Mouse (Mus musculus) limb, embryonic 13.5 days (tissue): ENCODE data around the gene Abtb2. TPM values are rescaled to one million over a fixed set of nuclear protein-coding genes. Genes with fewer than 3 reads are reported as not detected.
"Not testable (repeated sequence)": the region's sequence is repeated elsewhere in the genome, so short reads cannot be mapped to it uniquely, and the experiment has no call there.

Experiments
- ATAC-seq: fragments of 200-750 bp; cut with Nextera tagmentation; 2 replicates; pipeline ENCODE4 v1.8.0; 2017; ENCODE audit warnings: low read depth, moderate number of reproducible peaks, moderate TSS enrichment; ENCODE audit not compliant: low FRiP score
- H3K27ac ChIP-seq: fragments of 300-500 bp; sonication (generic); 2 replicates; pipeline ENCODE4 v1.5.1; 2015; ENCODE audit warnings: inconsistent platforms, mild to moderate bottlenecking, moderate library complexity
- H3K27me3 ChIP-seq: fragments of 300-500 bp; sonication (generic); 2 replicates; pipeline ENCODE4 v1.6.1; 2015; ENCODE audit warnings: mild to moderate bottlenecking, inconsistent platforms
- H3K36me3 ChIP-seq: fragments of 300-500 bp; sonication (generic); 2 replicates; pipeline ENCODE4 v1.6.1; 2015; ENCODE audit warnings: inconsistent platforms, mild to moderate bottlenecking, moderate library complexity
- H3K4me1 ChIP-seq: fragments of 300-500 bp; sonication (generic); 2 replicates; pipeline ENCODE4 v1.6.1; 2015; ENCODE audit warnings: inconsistent platforms
- H3K4me2 ChIP-seq: fragments of 300-500 bp; sonication (generic); replicated peaks from 2 replicates; pipeline ENCODE4 v1.6.1; 2015; ENCODE audit warnings: inconsistent platforms, mild to moderate bottlenecking, moderate library complexity
- H3K4me3 ChIP-seq: fragments of 300-500 bp; sonication (generic); 2 replicates; pipeline ENCODE4 v1.5.1; 2015; ENCODE audit warnings: moderate library complexity, mild to moderate bottlenecking, inconsistent platforms
- H3K9ac ChIP-seq: fragments of 300-500 bp; sonication (generic); 2 replicates; pipeline ENCODE4 v1.6.1; 2015; ENCODE audit warnings: mild to moderate bottlenecking, inconsistent platforms
- H3K9me3 ChIP-seq: fragments of 300-500 bp; sonication (generic); 2 replicates; pipeline ENCODE4 v1.6.1; 2016; ENCODE audit warnings: inconsistent platforms
- WGBS: fragments of 180-500 bp; shearing (Covaris S2); methylation state at CpG from one replicate; pipeline ENCODE4 v1.1.7; 2015; 5-methylcytosine and 5-hydroxymethylcytosine counted together
- polyA plus RNA-seq: library from polyadenylated mRNA; unstranded; fragments of >200 nt; fragmentation: Nextera tagmentation; extraction: Ambion mirVana; gene quantifications from 2 replicates; pipeline ENCODE4 v1.2.1, GENCODE M21; 2015

Gene Abtb2
- polyA plus RNA-seq: 17.6 and 20.5 TPM in 2 replicates

DNA sequence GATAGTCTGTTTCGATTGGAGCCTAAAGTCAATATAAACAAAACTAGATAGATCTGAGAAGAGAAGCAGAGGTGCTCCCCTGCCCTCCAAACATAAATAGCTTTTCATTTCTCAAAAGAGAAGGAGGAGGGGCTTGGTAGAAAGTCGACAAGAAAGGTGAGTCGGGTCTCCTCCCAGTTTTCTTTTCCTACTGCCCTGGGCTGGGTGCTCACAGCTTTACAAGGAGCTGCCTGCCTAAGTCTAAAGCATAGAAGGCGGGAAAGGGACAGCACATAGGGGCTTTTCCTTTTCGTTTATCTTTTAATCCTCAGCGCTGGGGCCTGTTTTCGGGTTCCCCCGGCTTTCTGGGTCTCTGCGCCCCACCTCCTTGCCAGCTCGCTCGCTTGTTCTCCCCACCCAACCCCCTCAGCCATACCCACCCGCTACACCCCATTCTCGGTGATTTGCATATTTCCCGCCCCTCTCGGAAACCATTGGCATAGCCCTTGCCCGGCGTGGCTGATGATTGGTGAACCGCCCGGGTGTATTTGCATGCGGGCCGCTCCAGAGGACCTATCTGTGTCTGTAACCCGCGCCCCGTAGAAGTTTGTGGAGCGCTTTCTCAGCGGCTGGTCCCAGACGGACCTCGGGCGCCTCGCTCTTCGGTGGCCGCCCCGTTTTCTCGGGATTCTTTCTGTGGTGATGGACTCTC, at the start of gene Abtb2:
Abtb2 (plus strand) TSS at position 579 of the 691 bp plus-strand sequence.
- Histone ChIP-seq H3K4me2 (peak within 1 kb of the TSS; percentile 92), H3K27ac (peak within 1 kb of the TSS; percentile 92), H3K4me3 (peak within 1 kb of the TSS; percentile 88), H3K9ac (peak within 1 kb of the TSS; percentile 88), H3K4me1 (peaks cover 48% of the 10 kb centered on the region), H3K27me3 (peaks cover 20% of the 10 kb centered on the region), H3K36me3 (no peaks in the 10 kb centered on the region), H3K9me3 (no peaks in the 10 kb centered on the region)
- WGBS: under 1% methylated on average over 34 of the region's 34 CpGs
- peak; percentile 95 for ATAC-seq

DNA sequence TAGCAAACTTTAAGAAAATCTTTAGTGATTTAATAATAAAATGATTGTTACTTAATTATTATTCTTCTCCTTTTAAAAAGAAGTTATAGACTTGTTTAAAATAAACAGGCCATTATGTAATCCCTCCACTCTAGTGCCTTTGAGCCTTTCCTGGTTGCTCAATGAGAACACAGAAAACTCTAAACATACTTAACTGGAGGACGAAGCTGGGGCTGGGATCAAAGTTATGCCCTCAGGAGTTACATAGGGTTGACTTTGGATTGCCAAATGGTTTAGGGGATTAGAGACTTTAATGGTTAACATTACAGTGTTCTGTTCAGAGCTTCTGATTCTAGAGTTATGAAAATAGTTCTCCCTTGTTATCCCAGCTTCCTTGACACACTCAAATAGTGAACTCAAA, 49.6 kb upstream of the Abtb2 start:
- WGBS: 43% methylated on average over 1 of the region's 1 CpGs
- Histone ChIP-seq H3K4me1 (no peaks in the 10 kb centered on the region), H3K27me3 (no peaks in the 10 kb centered on the region), H3K36me3 (no peaks in the 10 kb centered on the region), H3K27ac (no peak overlapping the region), H3K9ac (no peak overlapping the region), H3K4me3 (no peak overlapping the region), H3K9me3 (no peaks in the 10 kb centered on the region), H3K4me2 (no peak overlapping the region)
- no peak for ATAC-seq

DNA sequence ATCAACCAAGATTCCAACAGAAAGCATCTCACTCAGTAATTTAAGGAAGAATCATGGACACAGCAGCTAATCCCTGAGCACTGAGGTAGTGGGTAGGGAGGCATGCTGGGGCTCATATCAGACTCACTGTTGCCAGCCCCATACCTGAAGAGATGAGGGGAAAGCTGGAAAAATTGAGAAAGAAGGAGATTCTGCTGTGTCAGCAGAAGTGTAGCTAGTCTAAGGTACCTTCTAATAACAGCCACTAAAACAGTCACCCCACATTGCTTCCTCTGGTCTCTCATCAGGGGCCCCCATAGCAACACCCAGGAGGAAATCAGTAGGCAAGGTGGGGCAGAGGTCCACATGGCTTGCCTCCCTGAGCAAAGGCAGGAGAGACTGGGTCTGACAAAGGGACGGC, 40.5 kb upstream of the Abtb2 start:
- H3K4me3 ChIP-seq: no peak overlapping the region
- no peaks in the 10 kb centered on the region for H3K36me3 ChIP-seq
- no peak overlapping the region for H3K4me2 ChIP-seq
- no peaks in the 10 kb centered on the region for H3K9me3 ChIP-seq
- H3K27ac ChIP-seq: no peak overlapping the region
- 76% methylated on average over 1 of the region's 1 CpGs for WGBS
- no peaks in the 10 kb centered on the region for H3K4me1 ChIP-seq
- H3K27me3 ChIP-seq: no peaks in the 10 kb centered on the region
- ATAC-seq: no peak
- no peak overlapping the region for H3K9ac ChIP-seq

DNA sequence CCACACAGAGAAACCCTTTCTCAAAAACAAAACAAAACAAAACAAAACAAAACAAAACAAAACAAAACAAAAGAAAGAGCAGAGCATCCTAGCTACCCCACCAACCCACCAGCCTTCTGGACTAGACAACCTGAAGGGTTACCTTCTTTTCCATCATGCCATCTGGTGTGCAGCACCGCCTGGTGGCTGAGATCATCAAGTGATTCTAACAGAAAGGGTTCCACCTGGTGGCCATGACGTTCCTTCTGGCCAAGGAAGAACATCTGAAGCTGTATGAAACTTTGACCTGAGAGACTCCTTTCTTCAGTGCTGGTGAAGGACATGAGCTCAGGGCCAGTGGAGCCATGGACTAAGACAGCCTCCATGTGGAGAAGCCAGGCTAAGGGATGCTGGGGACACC, 19.0 kb upstream of the Abtb2 start:
- no peaks in the 10 kb centered on the region for H3K36me3 ChIP-seq
- no peaks in the 10 kb centered on the region for H3K27me3 ChIP-seq
- no peak overlapping the region for H3K27ac ChIP-seq
- no peak overlapping the region for H3K9ac ChIP-seq
- H3K4me1 ChIP-seq: no peaks in the 10 kb centered on the region
- H3K4me3 ChIP-seq: no peak overlapping the region
- WGBS: 9% methylated on average over 2 of the region's 2 CpGs
- no peak for ATAC-seq
- no peak overlapping the region for H3K4me2 ChIP-seq
- H3K9me3 ChIP-seq: no peaks in the 10 kb centered on the region

DNA sequence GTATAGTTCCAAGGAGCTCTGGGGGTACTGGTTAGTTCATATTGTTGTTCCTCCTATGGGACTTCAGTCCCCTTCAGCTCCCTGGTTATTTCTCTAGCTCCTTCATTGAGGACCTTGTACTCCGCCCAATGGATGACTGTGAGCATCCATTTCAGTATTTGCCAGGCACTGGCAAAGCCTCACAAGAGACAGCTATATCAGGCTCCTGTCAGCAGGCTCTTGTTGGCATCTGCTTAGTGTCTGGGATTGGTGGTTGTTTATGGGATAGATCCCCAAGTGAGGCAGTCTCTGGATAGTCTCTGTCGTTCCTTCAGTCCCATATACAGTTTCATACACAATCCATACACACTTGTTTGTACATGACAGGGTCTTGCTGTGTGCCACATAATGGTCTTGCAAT, 15.8 kb upstream of the Abtb2 start:
- H3K27ac ChIP-seq, H3K27me3 ChIP-seq, H3K9me3 ChIP-seq, H3K4me3 ChIP-seq, H3K4me1 ChIP-seq, ATAC-seq, H3K4me2 ChIP-seq, H3K36me3 ChIP-seq, H3K9ac ChIP-seq: not testable (repeated sequence)
- WGBS: 68% methylated on average over 2 of the region's 2 CpGs

DNA sequence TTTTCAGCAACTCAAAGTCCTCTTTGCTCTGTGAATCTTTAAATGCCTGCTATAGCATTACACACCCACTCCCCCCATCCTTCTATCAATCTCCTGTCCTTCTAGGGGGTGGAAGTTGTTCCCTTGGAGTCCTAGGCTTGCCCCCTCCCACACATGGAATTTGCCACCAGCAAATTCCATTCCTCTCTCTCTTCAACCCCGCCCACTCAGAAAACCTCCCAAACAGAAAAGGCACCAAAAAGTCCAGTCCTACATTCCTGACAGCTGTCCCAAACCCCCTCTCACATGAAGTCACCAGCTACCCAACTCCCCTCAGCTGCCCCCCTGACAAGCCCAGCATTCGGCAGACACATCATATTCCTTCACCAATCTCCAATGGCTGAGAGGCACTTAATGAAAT, 12.1 kb upstream of the Abtb2 start:
- Histone ChIP-seq H3K36me3 (no peaks in the 10 kb centered on the region), H3K4me2 (no peak overlapping the region), H3K4me1 (no peaks in the 10 kb centered on the region), H3K27me3 (no peaks in the 10 kb centered on the region), H3K27ac (no peak overlapping the region), H3K4me3 (no peak overlapping the region), H3K9ac (no peak overlapping the region), H3K9me3 (no peaks in the 10 kb centered on the region)
- 55% methylated on average over 2 of the region's 2 CpGs for whole genome bisulfite sequencing
- no peak for ATAC-seq

DNA sequence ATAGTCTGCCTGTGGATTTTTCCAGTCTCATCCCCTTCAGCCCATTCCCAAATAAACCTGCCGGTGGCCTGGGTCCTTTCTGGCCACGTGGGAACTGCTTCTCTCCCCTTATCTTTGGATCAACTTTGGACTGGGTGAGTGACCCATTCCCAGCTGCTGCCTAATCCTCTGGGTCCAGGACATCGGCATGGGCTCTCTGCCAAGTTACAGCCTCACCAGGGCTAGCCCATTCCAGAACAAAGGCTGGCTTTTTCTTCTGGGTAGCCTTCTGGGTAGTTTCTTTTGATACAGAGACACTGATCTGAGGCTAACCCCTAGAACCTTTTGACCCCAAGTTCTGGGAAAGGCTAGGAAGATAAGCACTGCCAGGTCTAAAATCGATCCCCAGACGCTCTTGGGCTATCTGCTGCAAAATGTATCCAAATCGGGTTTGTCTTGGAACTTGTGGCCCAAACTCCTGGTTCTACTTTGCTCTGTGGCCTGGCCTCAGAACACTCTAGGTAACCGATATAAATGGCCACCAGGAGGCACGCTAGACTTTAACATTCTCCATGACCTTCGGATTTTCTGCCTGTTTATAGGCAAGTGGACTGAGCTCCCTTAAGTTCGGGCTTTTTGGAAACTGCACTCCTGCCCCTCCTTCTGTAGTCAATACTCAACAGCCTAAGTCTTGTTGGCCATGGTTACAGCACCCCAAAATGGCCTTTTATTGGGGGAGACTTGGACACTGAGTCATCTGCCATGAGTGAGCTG, 9.8 kb upstream of the Abtb2 start:
- Histone ChIP-seq H3K9me3 (no peaks in the 10 kb centered on the region), H3K27ac (no peak overlapping the region), H3K36me3 (no peaks in the 10 kb centered on the region), H3K4me2 (no peak overlapping the region), H3K9ac (no peak overlapping the region), H3K4me1 (no peaks in the 10 kb centered on the region), H3K4me3 (no peak overlapping the region), H3K27me3 (no peaks in the 10 kb centered on the region)
- no peak for ATAC-seq
- WGBS: 65% methylated on average over 10 of the region's 10 CpGs

DNA sequence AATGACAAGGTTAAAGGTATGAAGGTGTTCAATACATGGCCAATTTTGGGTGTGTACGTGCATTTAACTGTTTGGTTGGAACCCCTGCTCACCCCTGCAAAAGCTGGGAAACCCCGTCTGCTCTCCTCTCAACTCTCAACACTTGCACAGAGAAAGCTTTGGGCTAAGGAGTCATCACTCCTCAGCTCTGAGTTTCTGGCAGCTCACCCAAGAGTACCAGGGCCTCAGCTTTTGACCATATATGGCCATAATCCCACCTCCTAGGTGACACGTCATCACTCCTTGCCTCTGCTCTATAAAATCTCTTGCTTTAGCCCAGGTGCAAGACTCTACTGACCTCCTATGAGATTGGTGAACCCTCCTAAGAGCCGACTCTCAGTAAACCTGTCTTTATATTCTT, 5.2 kb upstream of the Abtb2 start:
- H3K36me3 ChIP-seq: no peaks in the 10 kb centered on the region
- no peaks in the 10 kb centered on the region for H3K9me3 ChIP-seq
- ATAC-seq: no peak
- no peak overlapping the region for H3K27ac ChIP-seq
- 69% methylated on average over 4 of the region's 4 CpGs for WGBS
- no peak overlapping the region for H3K4me2 ChIP-seq
- H3K9ac ChIP-seq: no peak overlapping the region
- no peak overlapping the region for H3K4me3 ChIP-seq
- peaks cover 20% of the 10 kb centered on the region for H3K27me3 ChIP-seq
- H3K4me1 ChIP-seq: peaks cover 10% of the 10 kb centered on the region

DNA sequence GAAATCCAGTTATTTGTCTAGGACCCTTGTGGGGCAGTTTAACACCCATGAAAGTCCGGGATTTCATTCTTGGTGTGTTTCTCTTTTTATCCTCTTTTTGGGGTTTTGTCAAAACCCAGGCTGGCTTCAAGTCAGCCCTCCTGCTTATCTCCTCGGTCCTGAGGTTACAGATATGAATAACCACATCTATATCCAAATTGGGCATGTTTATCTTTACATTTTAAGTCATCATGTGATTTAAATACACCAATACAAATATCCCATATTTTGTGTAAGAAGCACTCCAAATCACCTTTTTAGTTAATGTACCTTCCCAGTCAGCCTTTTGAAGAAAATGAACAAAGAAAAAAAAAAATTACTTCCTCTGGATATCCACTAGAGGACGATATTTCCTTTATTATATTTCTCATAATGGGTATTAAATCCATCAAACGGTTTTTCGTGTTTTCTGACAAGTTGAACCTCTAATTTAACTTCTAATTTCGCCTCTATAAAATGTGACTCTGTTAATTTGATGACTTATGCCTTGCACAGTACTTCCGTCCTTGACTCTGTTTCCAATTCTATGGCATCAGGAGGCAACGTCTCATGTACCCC, 1.6 kb upstream of the Abtb2 start:
- H3K27me3 ChIP-seq: peaks cover 20% of the 10 kb centered on the region
- H3K4me1 ChIP-seq: peaks cover 35% of the 10 kb centered on the region
- H3K9me3 ChIP-seq: no peaks in the 10 kb centered on the region
- H3K9ac ChIP-seq: no peak overlapping the region
- no peaks in the 10 kb centered on the region for H3K36me3 ChIP-seq
- ATAC-seq: no peak
- peak overlapping the region; percentile 88 for H3K4me3 ChIP-seq
- peak overlapping the region; percentile 92 for H3K4me2 ChIP-seq
- WGBS: 13% methylated on average over 8 of the region's 8 CpGs
- no peak overlapping the region for H3K27ac ChIP-seq

DNA sequence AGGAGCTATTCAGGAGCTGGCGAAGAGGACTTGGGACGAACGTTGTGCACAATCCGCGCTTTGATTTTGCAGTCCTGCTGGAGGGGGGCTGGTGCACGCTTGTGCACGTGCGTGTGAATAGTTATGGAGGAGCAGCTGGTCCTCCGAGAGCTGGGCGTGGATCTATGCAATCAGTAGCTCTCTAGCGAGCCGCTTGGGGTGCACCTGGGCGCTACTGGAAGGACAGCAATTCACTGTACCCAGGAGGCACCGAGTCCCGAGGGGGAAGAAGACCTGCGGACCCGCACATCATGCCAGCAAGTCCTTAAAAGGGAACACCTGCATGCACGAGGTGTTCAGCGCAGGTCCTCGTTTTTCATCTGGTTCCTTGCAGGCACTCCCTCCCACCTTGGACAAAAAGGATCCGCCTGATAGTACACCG, 929 bp upstream of the Abtb2 start:
- Histone ChIP-seq H3K4me3 (peak overlapping the region; percentile 88), H3K4me2 (peak overlapping the region; percentile 92), H3K27me3 (peaks cover 20% of the 10 kb centered on the region), H3K9ac (peak overlapping the region; percentile 36; the same call in 1 of the 2 replicates), H3K9me3 (no peaks in the 10 kb centered on the region), H3K27ac (no peak overlapping the region), H3K36me3 (no peaks in the 10 kb centered on the region), H3K4me1 (peaks cover 41% of the 10 kb centered on the region)
- peak; percentile 7; the same call in 1 of the 2 replicates for ATAC-seq
- under 1% methylated on average over 22 of the region's 22 CpGs for WGBS

DNA sequence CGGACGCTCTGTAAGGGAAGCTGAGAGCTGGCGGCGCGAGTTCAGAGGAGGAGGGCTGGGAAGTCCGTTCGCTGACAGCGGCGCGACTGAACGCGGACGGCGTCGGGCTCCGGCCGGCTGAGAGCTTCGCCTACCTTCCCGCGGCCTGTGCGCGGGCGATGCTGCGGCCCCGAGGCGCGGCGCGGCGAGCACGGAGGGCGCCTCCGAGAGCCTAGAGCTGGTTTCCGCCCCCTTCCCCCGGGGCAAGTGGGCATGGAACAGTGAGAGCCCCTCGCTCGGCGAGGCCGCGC, 258 bp downstream of the Abtb2 start:
- H3K4me1 ChIP-seq: peaks cover 51% of the 10 kb centered on the region
- no peaks in the 10 kb centered on the region for H3K36me3 ChIP-seq
- ATAC-seq: peak; percentile 49; the same call in 1 of the 2 replicates
- under 1% methylated on average over 39 of the region's 40 CpGs for WGBS
- H3K4me2 ChIP-seq: peak overlapping the region; percentile 92
- no peaks in the 10 kb centered on the region for H3K9me3 ChIP-seq
- H3K4me3 ChIP-seq: peak overlapping the region; percentile 88
- peaks cover 20% of the 10 kb centered on the region for H3K27me3 ChIP-seq
- H3K27ac ChIP-seq: peak overlapping the region; percentile 92
- peak overlapping the region; percentile 88 for H3K9ac ChIP-seq

DNA sequence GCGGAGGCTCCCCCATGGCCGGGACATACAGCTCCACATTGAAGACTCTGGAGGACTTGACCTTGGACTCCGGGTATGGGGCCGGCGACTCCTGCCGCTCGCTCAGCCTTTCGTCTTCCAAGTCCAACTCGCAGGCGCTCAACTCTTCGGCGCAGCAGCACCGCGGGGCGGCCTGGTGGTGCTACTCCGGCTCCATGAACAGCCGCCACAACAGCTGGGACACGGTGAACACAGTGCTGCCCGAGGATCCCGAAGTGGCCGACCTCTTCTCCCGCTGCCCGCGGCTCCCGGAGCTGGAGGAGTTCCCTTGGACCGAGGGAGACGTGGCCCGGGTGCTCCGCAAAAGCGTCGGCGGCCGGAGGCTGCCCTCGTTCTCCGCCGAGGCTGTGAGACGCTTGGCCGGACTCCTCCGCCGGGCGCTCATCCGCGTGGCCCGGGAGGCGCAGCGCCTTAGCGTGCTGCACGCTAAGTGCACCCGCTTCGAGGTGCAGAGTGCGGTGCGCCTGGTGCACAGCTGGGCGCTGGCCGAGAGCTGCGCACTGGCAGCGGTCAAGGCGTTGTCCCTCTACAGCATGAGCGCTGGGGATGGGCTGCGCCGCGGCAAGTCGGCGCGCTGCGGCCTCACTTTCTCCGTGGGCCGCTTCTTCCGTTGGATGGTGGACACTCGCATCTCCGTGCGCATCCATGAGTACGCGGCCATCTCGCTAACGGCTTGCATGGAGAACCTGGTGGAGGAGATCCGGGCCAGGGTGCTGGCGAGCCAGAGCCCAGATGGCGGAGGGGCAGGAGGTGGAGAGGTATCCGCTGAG, 807 bp downstream of the Abtb2 start:
- peak overlapping the region; percentile 92 for H3K4me2 ChIP-seq
- peak overlapping the region; percentile 88 for H3K9ac ChIP-seq
- H3K9me3 ChIP-seq: no peaks in the 10 kb centered on the region
- no peaks in the 10 kb centered on the region for H3K36me3 ChIP-seq
- peaks cover 51% of the 10 kb centered on the region for H3K4me1 ChIP-seq
- WGBS: under 1% methylated on average over 77 of the region's 79 CpGs
- peak overlapping the region; percentile 88 for H3K4me3 ChIP-seq
- H3K27me3 ChIP-seq: peaks cover 17% of the 10 kb centered on the region
- H3K27ac ChIP-seq: peak overlapping the region; percentile 92
- peak; percentile 9; the same call in 1 of the 2 replicates for ATAC-seq
